Mouse (Mus musculus) heart, adult 8-10 months (tissue): Measurements from ENCODE around the gene Rasgef1b. TPM values are rescaled to one million over a fixed set of nuclear protein-coding genes. Genes with fewer than 3 reads are reported as not detected.

Experiments
- DNase-seq: peaks from one replicate; pipeline ENCODE4 v3.0.0; 2022; ENCODE audit warnings: low spot score
- total RNA-seq, 4 experiments: library from RNA; stranded (reverse); gene quantifications; 2 replicates each; pipeline ENCODE4 v1.2.4; 2022

Rasgef1b gene
- total RNA-seq, 4 experiments from 2014 or later = 6.4 to 12.0 (median 9.1) TPM

GRCm38 (mm10) chr5:99496157-99496453, 232.8 kb downstream of the Rasgef1b start:
- DNase-seq = no peak

GRCm38 (mm10) chr5:99495354-99496156, 233.3 kb downstream of the Rasgef1b start:
- no peak for DNase-seq

- no peak for DNase-seq
These were observed 235.0 kb downstream of the Rasgef1b start for GRCm38 (mm10) chr5:99493861-99494260.

GRCm38 (mm10) chr5:99493017-99493416, 235.8 kb downstream of the Rasgef1b start:
- no peak for DNase-seq

- no peak for DNase-seq
These were observed 240.2 kb downstream of the Rasgef1b start for GRCm38 (mm10) chr5:99488479-99489158.

- no peak for DNase-seq
These were observed 241.6 kb downstream of the Rasgef1b start for GRCm38 (mm10) chr5:99487009-99487858.

GRCm38 (mm10) chr5:99483162-99483561, 245.7 kb downstream of the Rasgef1b start:
- DNase-seq = no peak

GRCm38 (mm10) chr5:99482524-99482923, 246.3 kb downstream of the Rasgef1b start:
- no peak for DNase-seq

- DNase-seq = no peak
These were observed 246.8 kb downstream of the Rasgef1b start for GRCm38 (mm10) chr5:99482016-99482415.

GRCm38 (mm10) chr5:99480078-99481031, 248.5 kb downstream of the Rasgef1b start:
- DNase-seq = no peak

- DNase-seq = no peak
These were observed 249.4 kb downstream of the Rasgef1b start for GRCm38 (mm10) chr5:99479263-99480077.

GRCm38 (mm10) chr5:99478716-99479115, 250.1 kb downstream of the Rasgef1b start:
- no peak for DNase-seq

- DNase-seq = no peak
These were observed 251.4 kb downstream of the Rasgef1b start for GRCm38 (mm10) chr5:99477420-99477815.

GRCm38 (mm10) chr5:99476640-99477419, 252.0 kb downstream of the Rasgef1b start:
- DNase-seq = no peak

GRCm38 (mm10) chr5:99472607-99473335, 256.1 kb downstream of the Rasgef1b start:
- DNase-seq = no peak

GRCm38 (mm10) chr5:99471790-99472189, 257.1 kb downstream of the Rasgef1b start:
- DNase-seq = peak; percentile 48

GRCm38 (mm10) chr5:99470613-99471012, 258.3 kb downstream of the Rasgef1b start:
- no peak for DNase-seq

- no peak for DNase-seq
These were observed 269.9 kb downstream of the Rasgef1b start for GRCm38 (mm10) chr5:99459007-99459406.

- no peak for DNase-seq
These were observed 271.6 kb downstream of the Rasgef1b start for GRCm38 (mm10) chr5:99457291-99457690.
